Mouse (Mus musculus) stomach, postnatal 0 days (tissue): Measurements from ENCODE around the gene Slc9a9.

Experiments used
- CTCF ChIP-seq: IDR thresholded peaks from 2 replicates; pipeline ENCODE4 v1.5.1; 2016; ENCODE audit warnings: antibody characterized with exemption, low read depth, mild to moderate bottlenecking, moderate library complexity
- EP300 ChIP-seq: optimal IDR thresholded peaks from 2 replicates; pipeline ENCODE3; 2016; ENCODE audit warnings: antibody characterized with exemption

- TF ChIP-seq CTCF (no peak), EP300 (no peak)
These were observed 25.3 kb downstream of the Slc9a9 start for GRCm38 (mm10) chr9:94694983-94695382.
